Mouse (Mus musculus) embryonic facial prominence, embryonic 11.5 days (tissue): ENCODE results near the gene Phldb2. TPM values are rescaled to one million over a fixed set of nuclear protein-coding genes. Genes with fewer than 3 reads are reported as not detected.

Experiments
- ATAC-seq: fragments of 200-750 bp; cut with Nextera tagmentation; replicated peaks from 2 replicates; pipeline ENCODE4 v1.8.0; 2017; ENCODE audit warnings: low read depth; ENCODE audit not compliant: insufficient number of reproducible peaks, low FRiP score, low TSS enrichment
- DNase-seq: peaks from one replicate; pipeline ENCODE4 v3.0.0-alpha.2; 2015; ENCODE audit warnings: low spot score
- H3K27ac ChIP-seq: fragments of 300-500 bp; sonication (generic); replicated peaks from 2 replicates; pipeline ENCODE4 v1.5.1; 2014; ENCODE audit warnings: mild to moderate bottlenecking, low read depth, low read length, control low read depth
- H3K27me3 ChIP-seq: fragments of 300-500 bp; sonication (generic); 2 replicates; pipeline ENCODE4 v1.6.1; 2014; ENCODE audit warnings: mild to moderate bottlenecking, low read length, moderate library complexity, mixed read lengths; ENCODE audit not compliant: control insufficient read depth, insufficient read depth
- H3K36me3 ChIP-seq: fragments of 300-500 bp; sonication (generic); replicated peaks from 2 replicates; pipeline ENCODE4 v1.6.1; 2014; ENCODE audit warnings: low read depth, mild to moderate bottlenecking, low read length, moderate library complexity, mixed read lengths; ENCODE audit not compliant: control insufficient read depth, insufficient read depth
- H3K4me1 ChIP-seq: fragments of 300-500 bp; sonication (generic); 2 replicates; pipeline ENCODE4 v1.6.1; 2014; ENCODE audit warnings: low read length, mixed read lengths; ENCODE audit not compliant: control insufficient read depth, insufficient read depth
- H3K4me2 ChIP-seq: fragments of 300-500 bp; sonication (generic); 2 replicates; pipeline ENCODE4 v1.6.1; 2014; ENCODE audit warnings: low read depth, mild to moderate bottlenecking, control low read depth, low read length, moderate library complexity
- H3K4me3 ChIP-seq: fragments of 300-500 bp; sonication (generic); 2 replicates; pipeline ENCODE4 v1.5.1; 2014; ENCODE audit warnings: low read depth, low read length, control low read depth
- H3K9ac ChIP-seq: fragments of 300-500 bp; sonication (generic); replicated peaks from 2 replicates; pipeline ENCODE4 v1.6.1; 2014; ENCODE audit warnings: mild to moderate bottlenecking, control low read depth, low read length
- H3K9me3 ChIP-seq: fragments of 300-500 bp; sonication (generic); replicated peaks from 2 replicates; pipeline ENCODE4 v1.6.1; 2016; ENCODE audit warnings: mild to moderate bottlenecking, low read length, inconsistent platforms, mixed read lengths; ENCODE audit not compliant: control insufficient read depth
- WGBS: fragments of 180-500 bp; shearing (Covaris S2); extraction: QIAGEN DNeasy Blood & Tissue Kit; methylation state at CpG from one replicate; pipeline ENCODE4 v1.1.7; 2014; 5-methylcytosine and 5-hydroxymethylcytosine counted together
- polyA plus RNA-seq: library from polyadenylated mRNA; unstranded; fragments of >200 nt; fragmentation: Nextera tagmentation; extraction: Ambion mirVana; gene quantifications from 2 replicates; pipeline ENCODE4 v1.2.1, GENCODE M21; 2014

Gene Phldb2
- polyA plus RNA-seq, 1 experiment from 2014 or later = 54.6 TPM

DNA sequence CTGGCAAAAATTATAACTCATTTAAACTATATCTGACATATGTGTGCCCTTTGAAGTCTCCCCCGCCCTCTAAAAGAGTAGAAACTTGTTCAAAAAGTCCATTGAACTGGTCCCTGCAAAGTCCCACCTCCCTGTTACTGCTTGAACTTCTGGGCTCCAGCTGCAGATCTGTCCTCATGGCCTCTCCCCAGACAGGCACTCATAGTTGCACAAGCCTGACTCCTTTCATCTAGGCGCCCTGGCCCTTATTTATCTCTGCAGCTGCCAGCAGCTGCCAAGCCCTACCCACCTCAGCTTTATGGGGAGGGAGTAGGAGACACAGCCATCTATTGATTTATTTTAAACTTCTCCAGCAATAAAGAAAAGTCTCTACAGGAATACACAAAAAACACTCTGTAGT lies 143.2 kb downstream of the Phldb2 start:
- DNase-seq (no peak), ATAC-seq (no peak)
- H3K4me3 ChIP-seq = no peak overlapping the region
- no peak overlapping the region for H3K27ac ChIP-seq
- H3K4me2 ChIP-seq = no peak overlapping the region
- no peak overlapping the region for H3K9ac ChIP-seq
- WGBS = 69% methylated on average over 2 of the region's 2 CpGs
- H3K36me3 ChIP-seq = no peaks in the 10 kb centered on the region; the same call in 1 of the 2 replicates
- no peaks in the 10 kb centered on the region; the same call in 1 of the 2 replicates for H3K4me1 ChIP-seq
- no peaks in the 10 kb centered on the region for H3K9me3 ChIP-seq
- H3K27me3 ChIP-seq = no peaks in the 10 kb centered on the region

DNA sequence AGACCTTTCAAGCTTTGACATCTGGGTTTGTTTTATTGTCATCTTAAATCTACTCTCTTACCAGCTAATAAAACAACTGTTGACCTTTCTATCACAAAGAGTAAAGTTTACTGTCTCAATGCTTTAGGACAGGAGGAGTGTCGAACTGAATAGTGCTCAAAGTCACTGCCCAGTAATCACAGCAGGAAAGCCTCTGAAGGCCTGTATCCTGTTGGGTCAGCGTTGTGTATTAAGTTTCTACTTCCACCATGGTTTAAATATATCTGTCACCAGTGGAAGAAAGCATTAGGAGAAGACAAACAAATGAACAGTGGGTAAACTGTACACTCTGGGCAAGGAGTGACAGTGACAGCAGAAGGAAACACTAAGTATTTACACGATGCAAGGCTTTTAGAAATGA lies 148.7 kb downstream of the Phldb2 start:
- 72% methylated on average over 3 of the region's 3 CpGs for WGBS
- H3K9me3 ChIP-seq = no peaks in the 10 kb centered on the region
- H3K36me3 ChIP-seq = no peaks in the 10 kb centered on the region; the same call in 1 of the 2 replicates
- H3K9ac ChIP-seq = no peak overlapping the region
- no peaks in the 10 kb centered on the region for H3K27me3 ChIP-seq
- no peak overlapping the region for H3K27ac ChIP-seq
- H3K4me3 ChIP-seq = no peak overlapping the region
- ATAC-seq (no peak), DNase-seq (no peak)
- H3K4me2 ChIP-seq = no peak overlapping the region
- no peaks in the 10 kb centered on the region for H3K4me1 ChIP-seq

DNA sequence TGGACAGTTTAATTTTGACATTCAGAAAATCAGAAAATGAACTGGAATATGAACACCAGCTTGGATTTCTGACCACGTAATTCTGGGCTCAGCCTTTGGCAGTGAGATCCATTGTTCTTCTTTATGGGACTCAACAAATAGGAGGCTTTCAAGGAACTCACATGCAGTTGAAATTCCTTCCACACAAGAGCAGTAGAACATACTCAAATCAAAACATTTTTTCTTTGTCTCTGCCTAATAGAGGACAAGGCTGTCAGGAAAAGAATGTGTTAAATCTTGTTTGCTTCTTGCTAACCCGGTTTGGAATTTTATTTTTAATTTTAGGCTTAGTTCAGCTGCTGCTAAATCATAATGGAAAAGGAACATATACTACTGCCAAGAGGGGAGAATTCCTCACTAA lies 153.0 kb downstream of the Phldb2 start:
- H3K4me3 ChIP-seq = no peak overlapping the region
- no peak overlapping the region for H3K27ac ChIP-seq
- 86% methylated on average over 2 of the region's 2 CpGs for WGBS
- no peaks in the 10 kb centered on the region for H3K36me3 ChIP-seq
- ATAC-seq (no peak), DNase-seq (no peak)
- no peaks in the 10 kb centered on the region for H3K27me3 ChIP-seq
- H3K4me1 ChIP-seq = no peaks in the 10 kb centered on the region
- no peaks in the 10 kb centered on the region for H3K9me3 ChIP-seq
- no peak overlapping the region for H3K9ac ChIP-seq
- no peak overlapping the region for H3K4me2 ChIP-seq

DNA sequence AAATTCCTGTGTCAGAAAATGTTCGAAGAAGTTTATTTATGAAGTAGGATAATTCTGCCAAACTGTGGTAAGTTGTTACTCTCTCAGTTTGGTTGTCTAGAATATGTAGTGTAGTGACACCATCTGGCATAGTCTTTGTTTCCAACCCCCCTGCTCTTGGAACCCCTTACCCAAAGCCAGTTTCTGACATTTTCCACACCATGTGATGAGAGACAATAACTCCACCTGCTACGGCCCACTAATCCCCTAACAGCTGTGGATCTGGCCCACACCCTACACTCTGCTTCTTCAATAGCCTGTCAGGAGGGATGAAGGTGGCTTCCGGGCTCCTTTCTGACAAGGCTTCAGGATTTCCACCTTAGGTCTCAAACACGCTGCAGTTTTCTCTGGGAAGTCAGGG lies 154.2 kb downstream of the Phldb2 start:
- Histone ChIP-seq H3K36me3 (no peaks in the 10 kb centered on the region), H3K9ac (no peak overlapping the region), H3K27me3 (no peaks in the 10 kb centered on the region), H3K27ac (no peak overlapping the region), H3K4me2 (no peak overlapping the region), H3K9me3 (no peaks in the 10 kb centered on the region), H3K4me3 (no peak overlapping the region), H3K4me1 (no peaks in the 10 kb centered on the region)
- WGBS = 79% methylated on average over 4 of the region's 4 CpGs
- no peak for DNase-seq
- ATAC-seq = no peak

DNA sequence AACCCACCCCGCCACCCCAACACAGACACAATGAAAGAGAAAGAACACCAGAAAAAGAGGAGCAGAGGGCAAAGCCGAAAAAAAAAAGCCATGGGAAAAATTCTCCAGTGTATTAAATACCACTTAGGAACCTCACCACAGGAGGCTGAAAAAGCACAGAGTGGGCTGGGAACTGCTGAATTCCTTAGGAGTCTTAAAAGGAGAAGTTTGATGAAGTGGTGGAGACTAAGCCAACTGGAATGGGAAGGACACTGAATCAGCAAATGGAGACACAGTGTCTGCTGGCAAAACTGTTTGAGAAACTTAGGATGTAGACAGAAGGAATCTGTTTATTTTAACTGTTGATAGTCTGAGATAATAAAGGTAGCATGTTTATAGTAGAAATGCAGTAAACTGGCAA lies 154.8 kb downstream of the Phldb2 start:
- no peak overlapping the region for H3K4me2 ChIP-seq
- ATAC-seq (no peak), DNase-seq (no peak)
- no peaks in the 10 kb centered on the region for H3K27me3 ChIP-seq
- no peaks in the 10 kb centered on the region for H3K36me3 ChIP-seq
- H3K4me1 ChIP-seq = no peaks in the 10 kb centered on the region
- H3K27ac ChIP-seq = no peak overlapping the region
- no peak overlapping the region for H3K9ac ChIP-seq
- 97% methylated on average over 2 of the region's 2 CpGs for WGBS
- no peak overlapping the region for H3K4me3 ChIP-seq
- no peaks in the 10 kb centered on the region for H3K9me3 ChIP-seq

DNA sequence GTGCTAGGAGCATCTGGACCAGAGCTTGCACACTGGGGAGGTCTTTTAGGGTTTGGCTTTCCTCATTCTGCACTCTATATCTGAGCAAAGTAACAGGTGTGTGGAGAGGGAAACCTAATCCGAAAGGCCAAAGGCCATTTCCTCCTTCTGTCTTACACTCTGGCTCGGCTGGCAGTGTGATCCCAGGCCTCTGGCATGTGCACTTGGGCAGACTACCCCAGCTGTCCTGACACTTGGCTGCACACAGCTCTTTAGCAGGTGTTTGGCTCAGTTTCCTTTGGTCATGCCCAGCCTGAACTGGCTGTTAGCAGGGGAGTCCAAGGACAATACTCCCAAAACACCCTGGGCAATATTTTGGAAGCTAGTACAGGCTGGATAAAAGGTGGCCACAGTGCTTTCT lies 156.6 kb downstream of the Phldb2 start:
- no peak for ATAC-seq
- no peak overlapping the region for H3K9ac ChIP-seq
- no peaks in the 10 kb centered on the region for H3K36me3 ChIP-seq
- no peaks in the 10 kb centered on the region for H3K4me1 ChIP-seq
- no peaks in the 10 kb centered on the region for H3K27me3 ChIP-seq
- no peak overlapping the region for H3K4me2 ChIP-seq
- WGBS = 47% methylated on average over 2 of the region's 2 CpGs
- H3K27ac ChIP-seq = no peak overlapping the region
- no peak for DNase-seq
- no peaks in the 10 kb centered on the region for H3K9me3 ChIP-seq
- H3K4me3 ChIP-seq = no peak overlapping the region

DNA sequence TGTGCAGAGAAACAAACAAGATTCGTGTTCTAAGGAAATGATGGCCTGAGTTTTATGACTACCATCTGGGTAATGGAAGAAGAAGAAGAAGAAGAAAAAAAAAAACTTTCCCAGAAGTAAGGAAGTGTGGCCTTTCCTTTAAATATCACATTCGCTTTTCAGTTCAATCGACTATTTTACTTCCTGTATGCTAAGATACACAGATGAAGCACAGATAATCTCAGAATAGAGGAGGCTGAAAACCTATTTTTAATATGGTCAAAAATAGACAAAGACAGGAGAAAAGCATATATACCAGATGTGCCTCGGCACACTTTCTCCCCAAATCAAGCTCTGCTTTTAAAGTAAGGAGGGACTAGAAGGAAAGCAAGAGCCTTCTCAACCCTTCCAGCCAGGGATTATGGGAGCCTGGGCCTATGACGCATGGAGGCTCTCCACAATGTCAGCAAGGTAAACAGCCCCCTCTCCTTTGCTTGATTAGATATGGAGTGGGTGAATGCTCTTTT lies 158.2 kb downstream of the Phldb2 start:
- no peak overlapping the region for H3K27ac ChIP-seq
- DNase-seq = no peak
- H3K36me3 ChIP-seq = no peaks in the 10 kb centered on the region
- H3K9ac ChIP-seq = no peak overlapping the region
- no peaks in the 10 kb centered on the region for H3K4me1 ChIP-seq
- ATAC-seq = no peak
- 77% methylated on average over 5 of the region's 5 CpGs for WGBS
- no peaks in the 10 kb centered on the region for H3K9me3 ChIP-seq
- H3K27me3 ChIP-seq = no peaks in the 10 kb centered on the region
- H3K4me3 ChIP-seq = no peak overlapping the region
- H3K4me2 ChIP-seq = no peak overlapping the region

DNA sequence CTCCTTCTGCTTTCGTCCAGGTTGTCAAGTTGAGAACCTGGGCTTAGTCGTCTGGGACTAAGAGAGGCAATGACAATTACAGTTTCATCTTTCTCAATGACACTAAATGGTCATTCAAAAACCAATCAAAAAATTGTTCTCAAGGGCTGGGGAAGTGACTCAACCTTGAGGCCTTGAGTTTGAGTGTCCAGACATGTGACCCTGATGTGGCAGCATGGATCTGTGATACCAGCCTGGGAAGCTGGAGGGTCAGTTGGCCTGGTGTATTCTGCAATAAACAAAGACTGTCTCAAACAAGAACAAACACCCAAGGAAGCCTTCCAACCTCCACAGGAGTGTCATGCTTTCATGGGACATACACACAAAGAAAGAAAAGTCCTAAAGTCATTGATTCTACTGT lies 160.6 kb downstream of the Phldb2 start:
- no peak overlapping the region for H3K4me2 ChIP-seq
- peaks cover 2% of the 10 kb centered on the region; the same call in 1 of the 2 replicates for H3K36me3 ChIP-seq
- H3K4me3 ChIP-seq = no peak overlapping the region
- no peaks in the 10 kb centered on the region for H3K27me3 ChIP-seq
- H3K4me1 ChIP-seq = no peaks in the 10 kb centered on the region
- no peak overlapping the region for H3K27ac ChIP-seq
- DNase-seq (no peak), ATAC-seq (no peak)
- H3K9me3 ChIP-seq = no peaks in the 10 kb centered on the region
- WGBS = 91% methylated on average over 2 of the region's 2 CpGs
- no peak overlapping the region for H3K9ac ChIP-seq
